Mouse (Mus musculus) heart, adult 2 months (tissue): Measurements from ENCODE around the gene Tnrc6b.

Experiments
- CTCF ChIP-seq: fragments of 200-600 bp; IDR thresholded peaks from 2 replicates; pipeline ENCODE4 v1.8.1; 2022; ENCODE audit warnings: antibody characterized with exemption, mild to moderate bottlenecking, moderate library complexity
- EP300 ChIP-seq: fragments of 200-500 bp; IDR thresholded peaks from 2 replicates; pipeline ENCODE4 v1.6.1; 2011; ENCODE audit warnings: low read depth, low read length, control low read depth; ENCODE audit not compliant: insufficient read depth
- POLR2A ChIP-seq: fragments of 200-500 bp; IDR thresholded peaks from 2 replicates; pipeline ENCODE4 v1.6.1; 2011; ENCODE audit warnings: mild to moderate bottlenecking, low read depth, low read length, control low read depth; ENCODE audit not compliant: insufficient read depth

DNA sequence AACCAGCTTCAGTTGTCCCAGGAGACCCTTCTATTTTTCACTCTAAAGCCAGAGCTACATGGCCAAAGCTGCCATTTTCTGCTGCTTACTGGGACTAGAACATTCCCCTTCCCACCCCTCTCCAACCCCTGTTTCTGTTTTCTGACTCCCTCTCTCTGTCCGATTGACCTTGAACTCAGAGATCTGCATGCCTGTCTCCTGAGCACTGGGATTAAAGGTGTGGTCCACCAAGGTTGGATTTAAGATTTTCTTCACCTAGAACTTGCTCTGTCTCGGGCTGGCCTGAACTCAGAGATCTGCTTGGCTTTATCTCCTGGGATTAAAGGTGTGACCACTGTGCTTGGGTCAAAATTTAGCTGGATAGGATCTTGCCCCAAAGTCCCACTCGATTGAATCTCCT is 209.2 kb downstream of the Tnrc6b start:
- TF ChIP-seq POLR2A: no peak
- TF ChIP-seq CTCF: no peak
- no peak for TF ChIP-seq EP300
